Mouse (Mus musculus): ENCODE measurements around the gene Med27.

DNA sequence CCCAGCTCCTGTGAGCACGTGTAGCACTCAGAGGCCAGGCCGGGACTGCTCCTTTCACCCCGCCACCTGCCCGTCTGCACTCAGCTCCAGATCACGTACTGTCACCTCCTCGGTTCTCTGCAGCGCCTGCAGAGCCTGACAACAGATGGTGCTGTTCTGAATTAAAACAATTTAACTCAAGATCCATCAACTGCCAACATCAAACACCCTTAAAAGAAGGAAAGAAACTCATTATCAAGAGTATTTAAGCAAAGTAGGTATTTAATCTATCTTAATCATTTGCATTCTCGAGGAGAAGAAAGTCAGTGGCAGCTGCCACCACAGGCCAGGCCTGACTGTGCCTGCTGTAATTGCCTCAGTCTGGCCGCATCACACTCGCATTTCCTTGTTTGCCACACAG, 38.8 kb downstream of the Med27 start:
- TF ChIP-seq POLR2A (IDR thresholded peaks at IDR 0.05; ENCODE audit: control insufficient read depth, extremely low read depth, insufficient read depth, low read length, poor library complexity) = no peak
- TF ChIP-seq CTCF (IDR thresholded peaks at IDR 0.05; ENCODE audit: borderline replicate concordance, control insufficient read depth, extremely low read depth, insufficient read depth, low read length, poor library complexity) = no peak
